Mouse (Mus musculus): ENCODE results near the gene Kcnip1. TPM values are rescaled to one million over a fixed set of nuclear protein-coding genes. Genes with fewer than 3 reads are reported as not detected.

The Kcnip1 gene
- total and polyA plus RNA-seq, 3 experiments, result 0.04 to 0.17 TPM; not detected in 1

GRCm38 (mm10) chr11:33993496-33993895 lies 544 bp upstream of the Kcnip1 start:
- H3K27ac ChIP-seq (ENCODE audit: insufficient read depth, low read depth), result no peak overlapping the region
- H3K79me2 ChIP-seq (replicated peaks; ENCODE audit: control insufficient read depth, extremely low read depth, insufficient read depth, poor library complexity, severe bottlenecking), result no peaks in the 10 kb centered on the region
- no peak for DNase-seq (ENCODE audit: extremely low read depth)
- in situ Hi-C loops (cut with MboI; ENCODE audit: low pct_ligation_motif_present, low pct_unique_long_range_greater_than_20kb, low sequenced_read_pairs) (no loop called here), dilution Hi-C loops (cut with MboI; ENCODE audit: extremely low pct_ligation_motif_present, extremely low pct_unique_long_range_greater_than_20kb, low sequenced_read_pairs) (no loop called here)
- no peak overlapping the region for H3K9ac ChIP-seq (ENCODE audit: insufficient read depth, low read depth)
- H3K27me3 ChIP-seq (replicated peaks), result no peaks in the 10 kb centered on the region
- H3K4me2 ChIP-seq (ENCODE audit: insufficient read depth, low read depth, poor library complexity, severe bottlenecking), result no peak overlapping the region
- no peak overlapping the region for H3K4me3 ChIP-seq (replicated peaks in 1 of 3; ENCODE audit: low read depth in 2 of 3, low read length in 2 of 3, poor library complexity in 1 of 3)
- H3K4me1 ChIP-seq (ENCODE audit: control insufficient read depth in 1 of 2, insufficient read depth in 2 of 2), result peaks cover 0 to 5% of the 10 kb centered on the region in 2 experiments; a peak in 1 of 4 replicates
- H3K9me3 ChIP-seq (replicated peaks; ENCODE audit: low read length), result no peaks in the 10 kb centered on the region
- TF ChIP-seq ETS1 (conservative IDR thresholded peaks at IDR 0.05; ENCODE audit: low read depth, low read length) (no peak), BHLHE40 (IDR thresholded peaks at IDR 0.05; ENCODE audit: low read depth, low read length) (no peak), HCFC1 (IDR thresholded peaks at IDR 0.05; ENCODE audit: low read depth, low read length) (no peak), TCF12 (IDR thresholded peaks at IDR 0.05; ENCODE audit: low read depth, low read length) (no peak), RAD21 (IDR thresholded peaks at IDR 0.05; ENCODE audit: low read depth, low read length) (peak; percentile 26), CTCF (conservative IDR thresholded peaks at IDR 0.05 in 1 of 2, IDR thresholded peaks at IDR 0.05 in 1 of 2; ENCODE audit: low read depth in 2 of 2, low read length in 2 of 2) (peak in 1 of 2 experiments; percentile 21; a peak in 1 of 4 replicates), ZC3H11A (IDR thresholded peaks at IDR 0.05; ENCODE audit: low read depth, low read length) (no peak)
- H3K36me3 ChIP-seq (replicated peaks in 1 of 2; ENCODE audit: control insufficient read depth in 1 of 2, insufficient read depth in 1 of 2, low read length in 1 of 2), result no peaks in the 10 kb centered on the region

- Histone ChIP-seq H3K4me2 (ENCODE audit: insufficient read depth, low read depth, poor library complexity, severe bottlenecking) (no peak overlapping the region), H3K27ac (ENCODE audit: insufficient read depth, low read depth) (no peak overlapping the region), H3K79me2 (replicated peaks; ENCODE audit: control insufficient read depth, extremely low read depth, insufficient read depth, poor library complexity, severe bottlenecking) (no peaks in the 10 kb centered on the region), H3K9me3 (replicated peaks; ENCODE audit: low read length) (no peaks in the 10 kb centered on the region), H3K36me3 (replicated peaks in 1 of 2; ENCODE audit: control insufficient read depth in 1 of 2, insufficient read depth in 1 of 2, low read length in 1 of 2) (no peaks in the 10 kb centered on the region), H3K27me3 (replicated peaks) (no peaks in the 10 kb centered on the region), H3K9ac (ENCODE audit: insufficient read depth, low read depth) (no peak overlapping the region), H3K4me1 (ENCODE audit: control insufficient read depth in 1 of 2, insufficient read depth in 2 of 2) (no peaks in the 10 kb centered on the region), H3K4me3 (replicated peaks in 1 of 3; ENCODE audit: low read depth in 2 of 3, low read length in 2 of 3, poor library complexity in 1 of 3) (no peak overlapping the region)
- in situ Hi-C loops (cut with MboI; ENCODE audit: low pct_ligation_motif_present, low pct_unique_long_range_greater_than_20kb, low sequenced_read_pairs) (no loop called here), dilution Hi-C loops (cut with MboI; ENCODE audit: extremely low pct_ligation_motif_present, extremely low pct_unique_long_range_greater_than_20kb, low sequenced_read_pairs) (no loop called here)
- TF ChIP-seq MEF2A (IDR thresholded peaks at IDR 0.05; ENCODE audit: borderline replicate concordance, low read depth, low read length) (no peak), ZMIZ1 (IDR thresholded peaks at IDR 0.05; ENCODE audit: low read depth, low read length) (no peak), NRF1 (IDR thresholded peaks at IDR 0.05; ENCODE audit: low read depth, low read length) (no peak), POLR2AphosphoS2 (IDR thresholded peaks at IDR 0.05; ENCODE audit: low read depth, low read length) (no peak), GABPA (IDR thresholded peaks at IDR 0.05; ENCODE audit: insufficient replicate concordance, low read depth, low read length) (no peak), IRF4 (IDR thresholded peaks at IDR 0.05; ENCODE audit: low read depth, low read length) (no peak), ZKSCAN1 (IDR thresholded peaks at IDR 0.05; ENCODE audit: borderline replicate concordance, low read depth, low read length) (no peak), UBTF (IDR thresholded peaks at IDR 0.05; ENCODE audit: low read depth, low read length) (no peak)
- DNase-seq (ENCODE audit: extremely low read depth), result no peak
These were observed 3.0 kb downstream of the Kcnip1 start for GRCm38 (mm10) chr11:33990002-33990401.
